Comparison of ENCODE assay signal across 8 mouse cellular contexts in genomic region chr2:92845061-92845769, GRCm38 (mm10).
DNase-seq lines count a peak whose midpoint lies in the region; ATAC-seq and TF ChIP-seq lines count a peak whose summit lies in the region.

No protein-coding gene starts in this region.

- peak overlapping the region; percentile 65 for H3K27ac ChIP-seq in brown adipose tissue, adult 24 weeks (replicated peaks; ENCODE audit: low read depth, low read length)
- H3K27ac ChIP-seq in gastrocnemius, adult 2 months = no peak overlapping the region
- peak overlapping the region; percentile 92 for H3K27ac ChIP-seq in lung, embryonic 15.5 days

- H3K27me3 ChIP-seq in lung, embryonic 15.5 days = no peaks in the 10 kb centered on the region

- ATAC-seq in lung, embryonic 15.5 days (ENCODE audit: borderline replicate concordance, extremely low read depth, low FRiP score, low TSS enrichment) = peak; percentile 78

- peaks cover 11% of the 10 kb centered on the region; the same call in 1 of the 2 replicates for H3K4me1 ChIP-seq in brown adipose tissue, adult 24 weeks (ENCODE audit: control insufficient read depth, insufficient read depth, insufficient read length, low read length)
- H3K4me1 ChIP-seq in lung, embryonic 15.5 days = peaks cover 21% of the 10 kb centered on the region

- no peaks in the 10 kb centered on the region for H3K9me3 ChIP-seq in lung, embryonic 15.5 days

- H3K4me3 ChIP-seq in brown adipose tissue, adult 24 weeks (ENCODE audit: insufficient read depth, low read depth, low read length) = no peak overlapping the region
- no peak overlapping the region for H3K4me3 ChIP-seq in gastrocnemius, adult 2 months
- H3K4me3 ChIP-seq in lung, embryonic 15.5 days = no peak overlapping the region

- no peak for TF ChIP-seq CTCF in gastrocnemius, adult 2 months (IDR thresholded peaks at IDR 0.05)

- 14% methylated on average over 14 of the region's 14 CpGs for WGBS in lung, embryonic 15.5 days

- intact Hi-C loops in gastrocnemius, adult 2 months (cut with DNase I) = no loop called here

- no peaks in the 10 kb centered on the region for H3K36me3 ChIP-seq in lung, embryonic 15.5 days

- H3K9ac ChIP-seq in lung, embryonic 15.5 days = no peak overlapping the region

- peak; percentile 33 to 43 for DNase-seq in heart, adult 18-20 months
- no peak for DNase-seq in heart, adult 8-10 months (ENCODE audit: low spot score)
- DNase-seq in gastrocnemius, adult 2 months = peak; percentile 48
- DNase-seq in kidney, adult 11 months = peak; percentile 56
- DNase-seq in right cerebral cortex, postnatal 14 days = peak; percentile 38
- DNase-seq in yolk sac, embryonic 10.5 days (ENCODE audit: low spot score) = no peak

- peak overlapping the region; percentile 30; the same call in 1 of the 2 replicates for H3K4me2 ChIP-seq in lung, embryonic 15.5 days

Comparison
In these comparisons a context has a peak if more than half of its experiments do, and no peak if none do; other contexts are left out.
1. DNase-seq: peak in heart, adult 18-20 months (2 of 2), gastrocnemius, adult 2 months (single experiment), kidney, adult 11 months (single experiment) and right cerebral cortex, postnatal 14 days (single experiment); none in heart, adult 8-10 months (single experiment) and yolk sac, embryonic 10.5 days (single experiment).